Mouse (Mus musculus) liver, adult 2 months (tissue): ENCODE data around the gene Shroom3. TPM values are rescaled to one million over a fixed set of nuclear protein-coding genes. Genes with fewer than 3 reads are reported as not detected.

ENCODE experiments used
- DNase-seq: peaks from one replicate; pipeline ENCODE4 v3.0.0-alpha.2; 2011; ENCODE audit warnings: low read depth, low spot score; ENCODE audit errors: extremely low read depth
- H3K27ac ChIP-seq: fragments of 200-500 bp; replicated peaks from 2 replicates; pipeline ENCODE4 v1.5.1; 2012; ENCODE audit warnings: low read depth, mild to moderate bottlenecking, control low read depth, inconsistent platforms, low read length; ENCODE audit not compliant: insufficient read depth
- H3K27me3 ChIP-seq: fragments of 200-500 bp; 2 replicates; pipeline ENCODE4 v1.6.1; 2012; ENCODE audit warnings: mild to moderate bottlenecking, moderate library complexity, low read length, inconsistent platforms; ENCODE audit not compliant: control insufficient read depth, insufficient read depth
- H3K36me3 ChIP-seq: fragments of 200-500 bp; 2 replicates; pipeline ENCODE4 v1.6.1; 2012; ENCODE audit warnings: low read length, inconsistent platforms; ENCODE audit not compliant: control insufficient read depth, insufficient read depth
- H3K4me1 ChIP-seq: fragments of 200-500 bp; 2 replicates; pipeline ENCODE4 v1.6.1; 2011; ENCODE audit warnings: low read length; ENCODE audit not compliant: control insufficient read depth, insufficient read depth
- H3K4me3 ChIP-seq: fragments of 200-500 bp; 2 replicates; pipeline ENCODE4 v1.5.1; 2011; ENCODE audit warnings: low read depth, mild to moderate bottlenecking, control low read depth, low read length, moderate library complexity; ENCODE audit not compliant: insufficient read depth
- H3K79me2 ChIP-seq: fragments of 200-500 bp; 2 replicates; pipeline ENCODE4 v1.6.1; 2012; ENCODE audit warnings: inconsistent platforms, mild to moderate bottlenecking, low read length, moderate library complexity; ENCODE audit not compliant: control insufficient read depth, insufficient read depth
- H3K9ac ChIP-seq: fragments of 200-500 bp; 2 replicates; pipeline ENCODE4 v1.6.1; 2012; ENCODE audit warnings: low read depth, mild to moderate bottlenecking, control low read depth, inconsistent platforms, low read length
- CTCF ChIP-seq: fragments of 200-500 bp; IDR thresholded peaks from 2 replicates; pipeline ENCODE4 v1.5.1; 2011; ENCODE audit warnings: low read depth, low read length, control low read depth
- POLR2A ChIP-seq: fragments of 200-500 bp; IDR thresholded peaks from 2 replicates; pipeline ENCODE4 v1.6.1; 2011; ENCODE audit warnings: low read length, control low read depth; ENCODE audit not compliant: insufficient read depth; ENCODE audit errors: extremely low read depth
- WGBS: fragments of 180-500 bp; shearing (Covaris S2); methylation state at CpG from one replicate; pipeline ENCODE4 v1.1.7; 2018; 5-methylcytosine and 5-hydroxymethylcytosine counted together
- polyA plus RNA-seq: library from polyadenylated mRNA; depleted of rRNA; stranded (reverse); fragments of >200 nt; gene quantifications from 2 replicates; pipeline ENCODE4 v1.2.3, GENCODE M21; 2012
- total RNA-seq: library from RNA; depleted of rRNA; stranded (reverse); fragments of >200 nt; gene quantifications from 2 replicates; pipeline ENCODE4 v1.2.3, GENCODE M21; 2014

Gene Shroom3
- total and polyA plus RNA-seq, 2 experiments: 4.0 to 4.1 TPM

- no peaks in the 10 kb centered on the region for H3K27me3 ChIP-seq
- H3K27ac ChIP-seq: no peak overlapping the region
- H3K79me2 ChIP-seq: no peaks in the 10 kb centered on the region; the same call in 1 of the 2 replicates
- TF ChIP-seq POLR2A (no peak), CTCF (no peak)
- H3K4me3 ChIP-seq: no peak overlapping the region
- no peaks in the 10 kb centered on the region for H3K4me1 ChIP-seq
- peaks cover 2% of the 10 kb centered on the region; the same call in 1 of the 2 replicates for H3K36me3 ChIP-seq
- no peak overlapping the region for H3K9ac ChIP-seq
- 82% methylated on average over 9 of the region's 9 CpGs for WGBS
- DNase-seq: no peak
These were observed 283.9 kb downstream of the Shroom3 start for GRCm38 (mm10) chr5:92967143-92967542.

GRCm38 (mm10) chr5:92967906-92968305 is 284.7 kb downstream of the Shroom3 start:
- Histone ChIP-seq H3K36me3 (peaks cover 2% of the 10 kb centered on the region; the same call in 1 of the 2 replicates), H3K79me2 (peaks cover 2% of the 10 kb centered on the region; the same call in 1 of the 2 replicates), H3K27ac (no peak overlapping the region), H3K9ac (no peak overlapping the region), H3K27me3 (no peaks in the 10 kb centered on the region), H3K4me1 (no peaks in the 10 kb centered on the region), H3K4me3 (no peak overlapping the region)
- 96% methylated on average over 3 of the region's 3 CpGs for WGBS
- DNase-seq: no peak
- TF ChIP-seq POLR2A: no peak
- TF ChIP-seq CTCF: no peak

GRCm38 (mm10) chr5:92969443-92969842 is 286.2 kb downstream of the Shroom3 start:
- no peaks in the 10 kb centered on the region for H3K4me1 ChIP-seq
- 80% methylated on average over 8 of the region's 8 CpGs for WGBS
- H3K27ac ChIP-seq: no peak overlapping the region
- TF ChIP-seq CTCF (no peak), POLR2A (no peak)
- no peaks in the 10 kb centered on the region; the same call in 1 of the 2 replicates for H3K36me3 ChIP-seq
- no peak for DNase-seq
- no peaks in the 10 kb centered on the region for H3K27me3 ChIP-seq
- peaks cover 2% of the 10 kb centered on the region; the same call in 1 of the 2 replicates for H3K79me2 ChIP-seq
- no peak overlapping the region for H3K4me3 ChIP-seq
- H3K9ac ChIP-seq: no peak overlapping the region

- Histone ChIP-seq H3K79me2 (peaks cover 2% of the 10 kb centered on the region; the same call in 1 of the 2 replicates), H3K36me3 (no peaks in the 10 kb centered on the region), H3K27me3 (no peaks in the 10 kb centered on the region), H3K4me3 (no peak overlapping the region), H3K27ac (no peak overlapping the region), H3K9ac (no peak overlapping the region), H3K4me1 (no peaks in the 10 kb centered on the region)
- no peak for DNase-seq
- TF ChIP-seq POLR2A (no peak), CTCF (no peak)
- 72% methylated on average over 2 of the region's 2 CpGs for WGBS
These were observed 286.7 kb downstream of the Shroom3 start for GRCm38 (mm10) chr5:92969926-92970325.

GRCm38 (mm10) chr5:92970480-92970879 is 287.2 kb downstream of the Shroom3 start:
- peak; percentile 36 for DNase-seq
- Histone ChIP-seq H3K4me1 (no peaks in the 10 kb centered on the region), H3K79me2 (peaks cover 2% of the 10 kb centered on the region; the same call in 1 of the 2 replicates), H3K27ac (no peak overlapping the region), H3K4me3 (no peak overlapping the region), H3K27me3 (no peaks in the 10 kb centered on the region), H3K9ac (no peak overlapping the region), H3K36me3 (no peaks in the 10 kb centered on the region)
- TF ChIP-seq CTCF (no peak), POLR2A (no peak)
- 34% methylated on average over 7 of the region's 7 CpGs for WGBS

- no peaks in the 10 kb centered on the region for H3K79me2 ChIP-seq
- no peak for DNase-seq
- no peaks in the 10 kb centered on the region for H3K36me3 ChIP-seq
- H3K4me3 ChIP-seq: no peak overlapping the region
- no peaks in the 10 kb centered on the region for H3K27me3 ChIP-seq
- no peak overlapping the region for H3K27ac ChIP-seq
- no peak for TF ChIP-seq CTCF
- TF ChIP-seq POLR2A: no peak
- no peak overlapping the region for H3K9ac ChIP-seq
- H3K4me1 ChIP-seq: no peaks in the 10 kb centered on the region
- 87% methylated on average over 6 of the region's 6 CpGs for WGBS
These were observed 297.2 kb downstream of the Shroom3 start for GRCm38 (mm10) chr5:92980393-92980792.
